Mouse (Mus musculus) liver, embryonic 11.5 days (tissue): ENCODE data around the gene Ccdc3. TPM values are rescaled to one million over a fixed set of nuclear protein-coding genes. Genes with fewer than 3 reads are reported as not detected.
"Not testable (repeated sequence)": the region's sequence is repeated elsewhere in the genome, so short reads cannot be mapped to it uniquely, and the experiment has no call there.

Experiments used
- ATAC-seq: fragments of 200-750 bp; cut with Nextera tagmentation; replicated peaks from 2 replicates; pipeline ENCODE4 v1.8.0; 2017; ENCODE audit warnings: moderate number of reproducible peaks, mild to moderate bottlenecking, moderate TSS enrichment, moderate library complexity; ENCODE audit not compliant: low FRiP score
- DNase-seq: peaks from one replicate; pipeline ENCODE4 v3.0.0-alpha.2; 2017; ENCODE audit warnings: low spot score
- H3K27ac ChIP-seq: fragments of 300-500 bp; sonication (generic); 2 replicates; pipeline ENCODE4 v1.5.1; 2014; ENCODE audit warnings: mild to moderate bottlenecking, low read depth, low read length, control low read depth
- H3K27me3 ChIP-seq: fragments of 300-500 bp; sonication (generic); replicated peaks from 2 replicates; pipeline ENCODE4 v1.6.1; 2014; ENCODE audit warnings: low read length, mixed read lengths; ENCODE audit not compliant: control insufficient read depth, insufficient read depth
- H3K36me3 ChIP-seq: fragments of 300-500 bp; sonication (generic); 2 replicates; pipeline ENCODE4 v1.6.1; 2014; ENCODE audit warnings: mild to moderate bottlenecking, low read length, moderate library complexity, mixed read lengths; ENCODE audit not compliant: control insufficient read depth, insufficient read depth
- H3K4me1 ChIP-seq: fragments of 300-500 bp; sonication (generic); replicated peaks from 2 replicates; pipeline ENCODE4 v1.6.1; 2014; ENCODE audit warnings: low read length, mixed read lengths; ENCODE audit not compliant: control insufficient read depth, insufficient read depth
- H3K4me2 ChIP-seq: fragments of 300-500 bp; sonication (generic); 2 replicates; pipeline ENCODE4 v1.6.1; 2014; ENCODE audit warnings: mild to moderate bottlenecking, control low read depth, moderate library complexity
- H3K4me3 ChIP-seq: fragments of 300-500 bp; sonication (generic); 2 replicates; pipeline ENCODE4 v1.5.1; 2014; ENCODE audit warnings: low read depth, low read length, control low read depth
- H3K9ac ChIP-seq: fragments of 300-500 bp; sonication (generic); 2 replicates; pipeline ENCODE4 v1.6.1; 2014; ENCODE audit warnings: low read depth, low read length, control low read depth
- H3K9me3 ChIP-seq: fragments of 300-500 bp; sonication (generic); 2 replicates; pipeline ENCODE4 v1.6.1; 2016; ENCODE audit warnings: low read length, inconsistent platforms, mixed read lengths; ENCODE audit not compliant: control insufficient read depth
- WGBS: fragments of 180-500 bp; shearing (Covaris S2); extraction: QIAGEN DNeasy Blood & Tissue Kit; methylation state at CpG from one replicate; pipeline ENCODE4 v1.1.7; 2014; 5-methylcytosine and 5-hydroxymethylcytosine counted together
- polyA plus RNA-seq: library from polyadenylated mRNA; unstranded; fragments of >200 nt; fragmentation: Nextera tagmentation; extraction: Ambion mirVana; gene quantifications from 2 replicates; pipeline ENCODE4 v1.2.1, GENCODE M21; 2014

Gene Ccdc3
- 21.7 and 22.5 TPM in 2 replicates for polyA plus RNA-seq

- Histone ChIP-seq H3K27ac (no peak within 1 kb of the TSS), H3K4me1 (no peaks in the 10 kb centered on the region), H3K4me2 (peak within 1 kb of the TSS; percentile 65), H3K9me3 (no peaks in the 10 kb centered on the region), H3K27me3 (peaks cover 42% of the 10 kb centered on the region), H3K4me3 (peak within 1 kb of the TSS; percentile 52), H3K36me3 (no peaks in the 10 kb centered on the region), H3K9ac (peak within 1 kb of the TSS; percentile 35; the same call in 1 of the 2 replicates)
- peak; percentile 41 for DNase-seq
- ATAC-seq = no peak
- 2% methylated on average over 78 of the region's 78 CpGs for WGBS
These were observed at the start of gene Ccdc3 for GRCm38 (mm10) chr2:5137500-5138286. Gene Ccdc3, plus strand, starts transcription at chr2:5137776.

DNA sequence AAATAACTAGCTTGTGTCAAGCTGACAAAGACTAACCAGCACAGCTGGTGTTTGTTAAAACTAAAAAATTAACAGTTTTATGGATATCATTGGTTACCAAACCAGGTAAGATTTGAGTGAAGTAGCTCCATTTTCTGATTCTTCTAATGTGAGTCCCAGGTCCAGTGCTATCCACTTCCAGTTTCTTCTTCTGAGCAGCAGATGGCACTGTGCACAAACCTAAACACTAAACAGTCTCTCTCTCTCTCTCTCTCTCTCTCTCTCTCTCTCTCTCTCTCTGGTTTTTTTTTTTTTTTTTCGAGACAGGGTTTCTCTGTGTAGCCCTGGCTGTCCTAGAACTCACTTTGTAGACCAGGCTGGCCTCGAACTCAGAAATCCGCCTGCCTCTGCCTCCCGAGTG lies 47.2 kb upstream of the Ccdc3 start:
- H3K4me2 ChIP-seq, H3K4me3 ChIP-seq, H3K36me3 ChIP-seq, ATAC-seq, H3K27me3 ChIP-seq, H3K4me1 ChIP-seq, H3K9ac ChIP-seq, DNase-seq, H3K9me3 ChIP-seq, H3K27ac ChIP-seq: not testable (repeated sequence)
- 74% methylated on average over 4 of the region's 4 CpGs for WGBS

- H3K27ac ChIP-seq = no peak overlapping the region
- ATAC-seq (no peak), DNase-seq (no peak)
- H3K4me3 ChIP-seq = no peak overlapping the region
- no peaks in the 10 kb centered on the region for H3K4me1 ChIP-seq
- no peak overlapping the region for H3K4me2 ChIP-seq
- no peak overlapping the region for H3K9ac ChIP-seq
- 84% methylated on average over 5 of the region's 5 CpGs for WGBS
- H3K36me3 ChIP-seq = no peaks in the 10 kb centered on the region
- H3K27me3 ChIP-seq = peaks cover 4% of the 10 kb centered on the region
- H3K9me3 ChIP-seq = no peaks in the 10 kb centered on the region
These were observed 42.7 kb upstream of the Ccdc3 start for GRCm38 (mm10) chr2:5094876-5095275.

GRCm38 (mm10) chr2:5095316-5095715 lies 42.3 kb upstream of the Ccdc3 start:
- WGBS = 29% methylated on average over 1 of the region's 1 CpGs
- Histone ChIP-seq H3K9me3 (no peaks in the 10 kb centered on the region), H3K9ac (no peak overlapping the region), H3K27ac (no peak overlapping the region), H3K36me3 (no peaks in the 10 kb centered on the region), H3K27me3 (peaks cover 4% of the 10 kb centered on the region), H3K4me1 (no peaks in the 10 kb centered on the region), H3K4me3 (no peak overlapping the region), H3K4me2 (no peak overlapping the region)
- no peak for ATAC-seq
- no peak for DNase-seq

GRCm38 (mm10) chr2:5097786-5098445 lies 39.7 kb upstream of the Ccdc3 start:
- H3K27ac ChIP-seq = no peak overlapping the region
- ATAC-seq (no peak), DNase-seq (no peak)
- 0 out of 2 replicates have a peak overlapping the region, but pooled peaks have one; percentile 1 for H3K4me3 ChIP-seq
- WGBS = 14% methylated on average over 20 of the region's 20 CpGs
- peaks cover 4% of the 10 kb centered on the region for H3K27me3 ChIP-seq
- H3K4me1 ChIP-seq = no peaks in the 10 kb centered on the region
- no peak overlapping the region for H3K9ac ChIP-seq
- peak overlapping the region; percentile 50 for H3K4me2 ChIP-seq
- no peaks in the 10 kb centered on the region for H3K36me3 ChIP-seq
- H3K9me3 ChIP-seq = no peaks in the 10 kb centered on the region

DNA sequence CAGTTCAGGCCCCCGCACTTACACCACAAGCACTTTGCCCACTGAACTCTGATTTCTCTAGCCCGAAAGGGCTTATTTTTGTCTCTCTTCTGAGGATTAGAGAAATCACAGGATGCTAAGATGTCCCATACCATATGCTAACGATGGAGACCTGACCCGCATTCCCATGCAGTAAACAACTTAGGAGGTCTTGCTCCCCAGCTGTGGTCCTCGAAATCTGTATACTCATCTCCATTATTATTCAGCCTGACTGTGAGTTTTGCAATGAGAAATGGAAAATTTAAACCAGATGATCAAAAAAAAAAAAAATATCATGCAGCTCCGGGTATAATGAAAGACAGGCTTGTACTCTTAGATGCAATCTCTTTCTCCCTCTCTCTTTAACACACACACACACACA lies 38.4 kb upstream of the Ccdc3 start:
- Histone ChIP-seq H3K9me3 (no peaks in the 10 kb centered on the region), H3K4me3 (no peak overlapping the region), H3K36me3 (no peaks in the 10 kb centered on the region), H3K4me2 (no peak overlapping the region), H3K27me3 (peaks cover 4% of the 10 kb centered on the region), H3K9ac (no peak overlapping the region), H3K4me1 (no peaks in the 10 kb centered on the region), H3K27ac (no peak overlapping the region)
- 64% methylated on average over 6 of the region's 6 CpGs for WGBS
- ATAC-seq (no peak), DNase-seq (no peak)

DNA sequence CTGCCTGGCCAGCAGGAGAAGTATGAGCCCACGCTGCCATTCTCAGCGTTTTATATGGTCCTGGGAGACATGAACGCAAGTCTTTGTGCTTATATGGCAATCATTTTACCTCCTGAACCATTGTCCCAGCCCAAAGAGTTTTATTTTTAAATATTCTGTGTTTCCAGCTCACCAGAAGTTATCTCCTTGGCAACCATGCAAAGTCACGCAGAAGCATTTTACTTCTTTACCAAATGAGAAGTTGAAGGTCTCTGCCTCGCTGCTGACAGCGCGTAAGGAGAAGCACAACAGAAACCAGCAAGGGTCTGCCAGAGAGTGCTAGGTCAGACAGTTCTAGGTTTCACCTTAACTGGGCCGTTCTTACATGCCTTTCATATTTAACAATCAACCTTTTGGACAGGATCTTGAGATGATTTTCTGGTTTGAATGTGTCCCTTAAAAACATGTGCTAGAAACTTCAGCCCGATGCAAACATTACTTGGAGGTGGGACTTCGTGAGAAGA lies 35.8 kb upstream of the Ccdc3 start:
- Histone ChIP-seq H3K27me3 (peaks cover 4% of the 10 kb centered on the region; the same call in 1 of the 2 replicates), H3K9ac (no peak overlapping the region), H3K4me3 (no peak overlapping the region), H3K4me1 (no peaks in the 10 kb centered on the region), H3K4me2 (no peak overlapping the region), H3K36me3 (no peaks in the 10 kb centered on the region), H3K9me3 (no peaks in the 10 kb centered on the region), H3K27ac (no peak overlapping the region)
- DNase-seq (no peak), ATAC-seq (no peak)
- WGBS = 84% methylated on average over 10 of the region's 10 CpGs

DNA sequence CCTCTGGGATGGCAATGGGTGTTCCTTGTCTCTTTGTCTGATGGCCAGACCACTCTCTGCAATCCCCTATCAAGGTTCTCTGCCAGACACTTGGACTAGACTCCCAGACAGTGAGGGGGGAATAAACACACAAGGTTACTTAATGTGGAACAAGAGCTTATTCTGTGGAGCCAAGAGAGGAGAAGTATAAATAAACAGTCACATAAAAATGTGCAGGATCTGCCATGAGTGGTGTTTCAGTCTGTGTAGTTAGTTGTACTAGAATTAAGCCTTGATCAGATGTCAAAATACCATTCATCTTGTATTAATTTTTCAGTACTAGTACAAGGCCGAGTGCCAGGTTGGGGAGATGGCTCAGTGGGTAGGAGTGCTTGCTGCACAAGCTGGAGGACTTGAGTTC lies 34.7 kb upstream of the Ccdc3 start:
- Histone ChIP-seq H3K4me3 (no peak overlapping the region), H3K9ac (no peak overlapping the region), H3K4me2 (no peak overlapping the region), H3K27me3 (peaks cover 2% of the 10 kb centered on the region; the same call in 1 of the 2 replicates), H3K27ac (no peak overlapping the region), H3K4me1 (no peaks in the 10 kb centered on the region), H3K36me3 (no peaks in the 10 kb centered on the region), H3K9me3 (no peaks in the 10 kb centered on the region)
- WGBS = 48% methylated on average over 1 of the region's 1 CpGs
- DNase-seq (no peak), ATAC-seq (no peak)
